Mouse (Mus musculus) kidney, postnatal 10 days (tissue): ENCODE measurements at regions not wholly inside any gene's neighbourhood (a gene's known extent, or its start where the extent isn't known, plus 50 kb on each side); places are given as distances from the start of the nearest gene placed in this dataset.
"Not testable (repeated sequence)": the region's sequence is repeated elsewhere in the genome, so short reads cannot be mapped to it uniquely, and the experiment has no call there.

ENCODE experiments used
- DNase-seq: peaks from one replicate; pipeline ENCODE4 v3.0.0; 2021; ENCODE audit warnings: mixed read lengths

- no peak for DNase-seq
Observed at GRCm38 (mm10) chr6:79619991-79620390, 197.7 kb upstream of the Gm20594 start.

GRCm38 (mm10) chr6:79631683-79632082 lies 186.0 kb upstream of the Gm20594 start:
- not testable (repeated sequence) for DNase-seq

GRCm38 (mm10) chr6:79651286-79651685 lies 166.4 kb upstream of the Gm20594 start:
- DNase-seq, result peak; percentile 9
